Mouse (Mus musculus) intestine, postnatal 0 days (tissue): ENCODE results near the gene Tada2a. TPM values are rescaled to one million over a fixed set of nuclear protein-coding genes. Genes with fewer than 3 reads are reported as not detected.

Source experiments
- ATAC-seq: fragments of 200-750 bp; cut with Nextera tagmentation; 2 replicates; pipeline ENCODE4 v1.8.0; 2017; ENCODE audit warnings: mild to moderate bottlenecking, moderate TSS enrichment, moderate library complexity
- H3K27ac ChIP-seq: fragments of 300-500 bp; sonication (generic); 2 replicates; pipeline ENCODE4 v1.5.1; 2014; ENCODE audit warnings: mild to moderate bottlenecking, low read depth, low read length, moderate library complexity
- H3K27me3 ChIP-seq: fragments of 300-500 bp; sonication (generic); replicated peaks from 2 replicates; pipeline ENCODE4 v1.6.1; 2014; ENCODE audit warnings: low read length, mixed read lengths; ENCODE audit not compliant: control insufficient read depth, insufficient read depth
- H3K36me3 ChIP-seq: fragments of 300-500 bp; sonication (generic); 2 replicates; pipeline ENCODE4 v1.6.1; 2014; ENCODE audit warnings: mild to moderate bottlenecking, moderate library complexity; ENCODE audit not compliant: control insufficient read depth, insufficient read depth
- H3K4me1 ChIP-seq: fragments of 300-500 bp; sonication (generic); replicated peaks from 2 replicates; pipeline ENCODE4 v1.6.1; 2014; ENCODE audit warnings: antibody characterized with exemption, low read length, mixed read lengths; ENCODE audit not compliant: control insufficient read depth, insufficient read depth
- H3K4me2 ChIP-seq: fragments of 300-500 bp; sonication (generic); replicated peaks from 2 replicates; pipeline ENCODE4 v1.6.1; 2014; ENCODE audit warnings: low read depth, mild to moderate bottlenecking, moderate library complexity
- H3K4me3 ChIP-seq: fragments of 300-500 bp; sonication (generic); 2 replicates; pipeline ENCODE4 v1.5.1; 2014; ENCODE audit warnings: low read depth, low read length
- H3K9ac ChIP-seq: fragments of 300-500 bp; sonication (generic); 2 replicates; pipeline ENCODE4 v1.6.1; 2014; ENCODE audit warnings: mild to moderate bottlenecking, low read depth, low read length
- H3K9me3 ChIP-seq: fragments of 300-500 bp; sonication (generic); 2 replicates; pipeline ENCODE4 v1.6.1; 2016; ENCODE audit warnings: mixed run types; ENCODE audit not compliant: control insufficient read depth
- CTCF ChIP-seq: sonication (generic); IDR thresholded peaks from 2 replicates; pipeline ENCODE4 v1.5.1; 2016; ENCODE audit warnings: low read depth, mild to moderate bottlenecking, control low read depth, antibody characterized with exemption, moderate library complexity
- WGBS: fragments of 180-500 bp; shearing (Covaris S2); extraction: QIAGEN DNeasy Blood & Tissue Kit; methylation state at CpG from one replicate; pipeline ENCODE4 v1.1.7; 2014; 5-methylcytosine and 5-hydroxymethylcytosine counted together
- polyA plus RNA-seq: library from polyadenylated mRNA; unstranded; fragments of >200 nt; fragmentation: Nextera tagmentation; extraction: Ambion mirVana; gene quantifications from 2 replicates; pipeline ENCODE4 v1.2.1, GENCODE M21; 2015

The Tada2a gene
- 8.3 and 9.8 TPM in 2 replicates for polyA plus RNA-seq

GRCm38 (mm10) chr11:84128943-84129798, at the start of gene Tada2a, which contains the start of gene Acaca:
Gene Tada2a, minus strand, starts transcription at chr11:84129600.
Gene Acaca, plus strand, starts transcription at chr11:84129672.
- under 1% methylated on average over 69 of the region's 83 CpGs for WGBS
- ATAC-seq: peak; percentile 94
- no peaks in the 10 kb centered on the region for H3K9me3 ChIP-seq
- H3K4me3 ChIP-seq: peak within 1 kb of the TSS; percentile 75
- H3K4me1 ChIP-seq: no peaks in the 10 kb centered on the region
- H3K4me2 ChIP-seq: peak within 1 kb of the TSS; percentile 81
- no peaks in the 10 kb centered on the region for H3K27me3 ChIP-seq
- H3K27ac ChIP-seq: peak within 1 kb of the TSS; percentile 54; the same call in 1 of the 2 replicates
- peak within 1 kb of the TSS; percentile 58 for H3K9ac ChIP-seq
- 0 out of 2 replicates have a peak, but pooled peaks have one; percentile 3 for TF ChIP-seq CTCF
- peaks cover 12% of the 10 kb centered on the region; the same call in 1 of the 2 replicates for H3K36me3 ChIP-seq

DNA sequence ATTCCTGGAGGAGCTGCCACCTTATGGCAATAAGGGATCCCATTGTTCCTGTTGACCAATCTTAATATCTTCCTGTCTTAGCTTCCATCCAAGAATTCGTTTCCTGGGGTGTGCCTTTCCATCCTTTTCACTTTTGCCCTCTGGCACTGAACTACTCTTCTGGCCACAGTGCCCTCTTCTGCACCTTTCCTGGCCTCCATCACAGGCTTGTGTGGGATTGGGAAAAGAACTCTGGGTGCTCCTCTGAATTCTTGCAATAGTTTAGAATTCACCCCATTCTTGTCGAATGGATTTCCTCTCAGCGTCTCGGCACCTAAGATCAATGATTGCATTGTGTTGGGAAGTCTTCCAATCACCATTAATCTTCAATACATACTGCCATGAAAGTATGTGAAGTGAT, 49.2 kb upstream of the Tada2a start:
- Histone ChIP-seq H3K27me3 (no peaks in the 10 kb centered on the region), H3K27ac (no peak overlapping the region), H3K4me1 (no peaks in the 10 kb centered on the region), H3K9ac (0 out of 2 replicates have a peak overlapping the region, but pooled peaks have one; percentile 76), H3K9me3 (no peaks in the 10 kb centered on the region), H3K4me2 (peak overlapping the region; percentile 95), H3K36me3 (no peaks in the 10 kb centered on the region), H3K4me3 (peak overlapping the region; percentile 94; the same call in 1 of the 2 replicates)
- no peak for ATAC-seq
- WGBS: 51% methylated on average over 4 of the region's 4 CpGs
- TF ChIP-seq CTCF: no peak

- TF ChIP-seq CTCF: no peak
- Histone ChIP-seq H3K9ac (no peak overlapping the region), H3K4me1 (peaks cover 4% of the 10 kb centered on the region; the same call in 1 of the 2 replicates), H3K9me3 (no peaks in the 10 kb centered on the region), H3K27ac (no peak overlapping the region), H3K36me3 (no peaks in the 10 kb centered on the region), H3K4me2 (no peak overlapping the region), H3K27me3 (no peaks in the 10 kb centered on the region), H3K4me3 (no peak overlapping the region)
- ATAC-seq: peak; percentile 25; the same call in 1 of the 2 replicates
- WGBS: 42% methylated on average over 11 of the region's 11 CpGs
Observed at GRCm38 (mm10) chr11:84172539-84173435, 43.4 kb upstream of the Tada2a start.

DNA sequence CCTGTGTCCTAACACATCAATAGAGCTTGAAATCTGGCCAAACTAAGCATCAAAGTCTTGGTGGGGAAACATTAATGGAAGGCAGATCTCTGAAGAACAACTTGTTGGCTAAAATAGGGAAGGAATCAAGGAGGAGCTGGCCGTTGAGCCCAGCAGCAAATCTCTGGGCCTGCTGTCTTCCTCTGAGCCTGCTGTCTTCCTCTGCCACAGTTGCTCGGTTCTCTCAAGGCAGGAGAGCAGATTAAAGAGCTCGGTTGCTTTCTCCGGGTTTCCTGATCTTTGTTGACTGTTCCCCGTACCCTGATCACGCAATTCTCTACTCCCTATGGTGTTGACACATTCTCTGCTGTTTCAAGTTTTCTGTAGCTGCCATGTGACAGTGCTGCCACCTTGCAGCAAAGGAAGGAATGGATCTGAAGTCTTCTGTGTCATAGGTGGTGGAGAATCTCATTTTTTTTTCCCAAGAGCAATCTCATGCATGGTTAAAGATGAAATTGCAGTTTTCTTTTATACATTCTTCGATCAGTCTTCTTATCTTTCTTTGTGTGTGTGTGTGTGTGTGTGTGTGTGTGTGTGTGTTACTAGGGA, 39.4 kb upstream of the Tada2a start:
- Histone ChIP-seq H3K4me3 (no peak overlapping the region), H3K4me1 (peaks cover 4% of the 10 kb centered on the region; the same call in 1 of the 2 replicates), H3K4me2 (peak overlapping the region; percentile 45), H3K9me3 (no peaks in the 10 kb centered on the region), H3K27ac (no peak overlapping the region), H3K27me3 (no peaks in the 10 kb centered on the region), H3K36me3 (no peaks in the 10 kb centered on the region), H3K9ac (no peak overlapping the region)
- 0 out of 2 replicates have a peak, but pooled peaks have one; percentile 29 for ATAC-seq
- peak; percentile 94 for TF ChIP-seq CTCF
- WGBS: 18% methylated on average over 7 of the region's 7 CpGs

DNA sequence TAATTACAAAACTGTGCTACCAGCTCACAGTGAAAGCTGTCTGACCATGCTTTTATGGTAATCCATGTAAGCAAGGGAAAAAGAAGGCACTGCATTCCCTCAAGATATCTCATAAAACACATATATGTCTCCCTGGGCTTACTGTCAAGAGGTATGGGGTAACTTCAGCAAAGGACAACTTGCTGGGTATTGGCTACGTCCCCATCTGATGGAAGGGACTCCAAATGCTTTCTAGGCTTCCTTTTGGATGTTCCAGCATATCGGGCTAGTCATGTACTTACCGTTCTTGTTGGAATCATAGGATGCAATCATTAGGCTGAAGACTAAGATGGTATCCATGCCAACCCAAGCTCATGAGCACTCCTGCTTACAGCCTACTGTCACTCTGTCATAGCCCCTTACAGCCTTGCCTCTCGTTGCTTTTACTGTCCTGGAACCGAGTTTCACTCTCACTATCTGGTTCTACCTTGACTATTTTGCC, 37.7 kb upstream of the Tada2a start, which contains the start of gene Gm11437:
TSS of gene Gm11437 (minus strand) at position 431 of the 481 bp plus-strand sequence.
- H3K4me2 ChIP-seq: no peak within 1 kb of the TSS
- no peak within 1 kb of the TSS for H3K9ac ChIP-seq
- no peaks in the 10 kb centered on the region for H3K36me3 ChIP-seq
- no peak within 1 kb of the TSS for H3K27ac ChIP-seq
- 63% methylated on average over 5 of the region's 5 CpGs for WGBS
- H3K9me3 ChIP-seq: no peaks in the 10 kb centered on the region
- 0 out of 2 replicates have a peak, but pooled peaks have one; percentile 15 for ATAC-seq
- H3K4me3 ChIP-seq: no peak within 1 kb of the TSS
- TF ChIP-seq CTCF: no peak
- H3K27me3 ChIP-seq: no peaks in the 10 kb centered on the region
- peaks cover 4% of the 10 kb centered on the region; the same call in 1 of the 2 replicates for H3K4me1 ChIP-seq
